Mouse (Mus musculus): ENCODE data around the gene Tiam1.

- TF ChIP-seq CTCF (IDR thresholded peaks at IDR 0.05; ENCODE audit: low read depth, low read length) (no peak), POLR2A (IDR thresholded peaks at IDR 0.05; ENCODE audit: extremely low read depth, insufficient read depth, low read length) (no peak)
Observed at GRCm38 (mm10) chr16:89848179-89848578, 295.4 kb downstream of the Tiam1 start.
